Mouse (Mus musculus) megakaryocyte, embryonic 14.5 days (primary cell): Measurements from ENCODE around the gene Sema6d.

Experiments
- FLI1 ChIP-seq: IDR thresholded peaks from 2 replicates; pipeline ENCODE4 v1.6.1; 2012; ENCODE audit warnings: low read length, inconsistent platforms, mixed read lengths
- GATA1 ChIP-seq: IDR thresholded peaks from 3 replicates; pipeline ENCODE4 v1.6.1; 2012; ENCODE audit warnings: mixed read lengths, low read length, inconsistent platforms, borderline replicate concordance

DNA sequence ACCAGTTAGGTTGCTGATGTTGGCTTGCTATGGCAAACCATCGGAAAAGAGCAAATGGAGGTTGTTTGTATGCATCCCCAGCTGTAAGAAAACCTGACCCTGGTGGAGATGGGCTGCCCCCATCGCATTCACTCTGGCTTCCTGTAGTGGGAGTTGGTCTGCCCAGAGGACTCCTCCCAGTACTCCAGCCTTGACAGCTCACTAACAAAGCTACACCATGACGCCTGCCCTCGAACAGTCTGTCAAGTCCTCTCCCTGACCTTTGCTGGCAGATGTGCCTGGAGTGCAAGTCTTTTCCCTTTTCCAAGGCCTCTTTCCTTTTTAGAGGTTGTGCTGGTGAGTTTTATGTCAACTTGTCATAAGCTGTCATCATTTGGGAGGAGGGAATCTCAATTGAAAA is 388.8 kb downstream of the Sema6d start:
- TF ChIP-seq GATA1 = no peak
- no peak for TF ChIP-seq FLI1
